Mouse (Mus musculus) cortical plate, adult 2 months (tissue): ENCODE results near the gene Colgalt1.

Source experiments
- CTCF ChIP-seq: fragments of 200-500 bp; IDR thresholded peaks from 2 replicates; pipeline ENCODE4 v1.5.1; 2011; ENCODE audit warnings: mild to moderate bottlenecking, control low read depth, low read length; ENCODE audit not compliant: insufficient read depth; ENCODE audit errors: extremely low read depth
- POLR2A ChIP-seq: fragments of 200-500 bp; IDR thresholded peaks from 2 replicates; pipeline ENCODE4 v1.6.1; 2011; ENCODE audit warnings: mild to moderate bottlenecking, low read length, control low read depth; ENCODE audit not compliant: insufficient read depth; ENCODE audit errors: extremely low read depth

- TF ChIP-seq POLR2A = no peak
- no peak for TF ChIP-seq CTCF
Measured at GRCm38 (mm10) chr8:71588762-71589161, 22.0 kb upstream of the Colgalt1 start.
